Mouse (Mus musculus) kidney, postnatal 14 days (tissue): ENCODE results near the gene Edem2.
"Not testable (repeated sequence)": the region's sequence is repeated elsewhere in the genome, so short reads cannot be mapped to it uniquely, and the experiment has no call there.

Experiments used
- DNase-seq: peaks from one replicate; pipeline ENCODE4 v3.0.0; 2022; ENCODE audit warnings: mixed read lengths

Edem2 gene

GRCm38 (mm10) chr2:155729158-155729645 is at the start of gene Edem2:
TSS of gene Edem2 (minus strand) at chr2:155729475.
- DNase-seq: peak; percentile 94

DNA sequence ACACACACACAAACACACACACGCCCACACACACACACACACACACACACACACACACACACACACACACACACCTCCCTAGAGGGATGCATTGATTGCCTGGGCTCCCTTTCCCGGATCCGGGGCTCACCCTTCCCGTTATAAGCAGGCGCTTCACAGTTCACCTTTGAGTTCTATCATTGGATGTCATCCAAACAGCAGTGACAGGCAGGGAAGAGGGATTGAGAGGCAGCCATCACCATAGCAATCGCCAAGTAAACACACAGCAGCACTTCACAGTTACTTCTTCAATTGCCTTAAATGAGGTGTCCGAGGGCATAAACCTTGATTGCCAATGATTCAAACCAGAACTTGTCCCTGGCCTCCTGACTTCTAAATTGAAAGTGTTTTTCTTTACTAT is 49.8 kb upstream of the Edem2 start:
- no peak for DNase-seq

GRCm38 (mm10) chr2:155778004-155778403 is 48.7 kb upstream of the Edem2 start:
- no peak for DNase-seq

DNA sequence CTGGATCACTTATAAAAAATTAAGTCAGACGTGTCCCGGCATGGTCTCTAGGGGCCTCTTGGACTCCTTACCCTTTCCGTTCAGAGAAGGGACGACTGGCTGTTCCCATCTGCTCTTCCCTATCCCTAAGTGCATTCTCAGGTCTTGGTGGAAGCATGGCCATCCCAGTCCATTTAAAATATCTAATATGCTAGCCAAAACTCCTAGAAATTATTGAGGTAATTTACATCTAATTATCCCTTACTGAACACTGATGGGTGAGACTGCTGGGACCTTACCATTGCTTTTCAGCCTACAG is 48.4 kb upstream of the Edem2 start:
- no peak for DNase-seq

GRCm38 (mm10) chr2:155776824-155777687 is 47.8 kb upstream of the Edem2 start:
- DNase-seq: no peak

DNA sequence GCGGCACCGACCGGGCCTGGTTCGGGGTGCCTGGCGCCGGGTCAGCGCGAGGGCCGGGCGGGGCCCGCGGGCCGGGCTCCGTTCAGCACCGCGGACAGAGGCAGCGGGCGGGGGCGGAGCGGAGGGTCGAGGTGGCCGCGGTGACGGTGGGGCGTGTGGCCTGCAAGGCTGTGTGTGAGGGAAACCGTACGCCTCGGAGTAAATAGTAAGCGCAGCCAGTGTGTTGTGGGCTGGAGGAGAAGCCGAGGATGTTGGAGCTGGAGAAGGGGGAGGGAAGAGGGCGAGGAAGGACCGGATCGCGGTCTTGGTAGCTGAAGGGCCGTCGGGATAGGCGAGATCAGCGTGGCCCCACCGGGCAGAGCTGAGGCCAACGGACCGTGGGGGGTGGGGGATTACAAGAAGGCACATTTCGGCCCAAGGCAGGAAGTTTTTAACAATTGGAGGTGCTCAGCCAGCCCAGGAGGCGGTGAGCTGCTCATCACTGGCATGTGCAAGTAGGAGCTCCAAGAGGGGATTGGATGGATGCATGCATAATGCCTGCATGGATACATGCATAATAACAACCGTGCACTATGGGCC is 46.5 kb upstream of the Edem2 start:
- peak; percentile 76 for DNase-seq

GRCm38 (mm10) chr2:155774927-155775684 is 45.8 kb upstream of the Edem2 start, which contains the start of gene Mmp24:
TSS of gene Mmp24 (plus strand) at chr2:155775342.
- DNase-seq: no peak

GRCm38 (mm10) chr2:155774261-155774926 is 45.1 kb upstream of the Edem2 start:
- no peak for DNase-seq

- DNase-seq: no peak
Measured at GRCm38 (mm10) chr2:155773664-155774063, 44.4 kb upstream of the Edem2 start.

DNA sequence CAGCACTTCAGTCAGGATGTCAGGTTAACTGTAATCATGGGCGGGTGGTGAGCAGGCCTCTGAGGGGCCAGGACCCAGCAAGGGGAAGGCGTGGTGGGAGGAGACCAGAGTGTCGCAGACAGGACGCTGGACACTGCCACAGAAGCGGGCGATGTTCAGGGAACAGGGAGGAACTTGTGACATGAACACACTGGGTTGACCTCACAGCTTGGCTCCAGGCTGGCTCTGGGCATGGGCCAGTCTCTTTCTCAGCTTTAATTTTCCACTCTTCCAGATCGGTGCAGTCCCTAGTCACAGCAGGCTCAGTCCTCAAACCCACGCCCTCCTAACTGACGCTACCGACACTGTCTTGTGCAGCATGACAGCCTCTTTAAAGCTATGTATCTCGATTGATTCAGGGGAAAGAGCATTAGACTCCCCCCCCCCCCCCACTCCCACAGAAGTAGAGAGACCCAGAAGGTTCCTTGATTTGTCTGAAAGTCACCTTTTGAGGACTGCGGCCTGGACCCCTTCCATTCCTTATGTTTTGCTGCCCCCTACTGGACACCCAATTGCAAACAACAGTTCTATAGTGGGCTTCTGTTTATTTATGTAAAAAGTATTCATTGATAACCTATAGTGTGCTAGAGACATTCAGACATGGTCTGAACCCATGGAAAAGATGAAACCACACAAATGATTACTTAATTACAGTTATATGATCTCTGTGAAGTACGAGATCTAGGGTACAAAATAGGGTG is 35.6 kb upstream of the Edem2 start:
- DNase-seq: peak; percentile 69

DNA sequence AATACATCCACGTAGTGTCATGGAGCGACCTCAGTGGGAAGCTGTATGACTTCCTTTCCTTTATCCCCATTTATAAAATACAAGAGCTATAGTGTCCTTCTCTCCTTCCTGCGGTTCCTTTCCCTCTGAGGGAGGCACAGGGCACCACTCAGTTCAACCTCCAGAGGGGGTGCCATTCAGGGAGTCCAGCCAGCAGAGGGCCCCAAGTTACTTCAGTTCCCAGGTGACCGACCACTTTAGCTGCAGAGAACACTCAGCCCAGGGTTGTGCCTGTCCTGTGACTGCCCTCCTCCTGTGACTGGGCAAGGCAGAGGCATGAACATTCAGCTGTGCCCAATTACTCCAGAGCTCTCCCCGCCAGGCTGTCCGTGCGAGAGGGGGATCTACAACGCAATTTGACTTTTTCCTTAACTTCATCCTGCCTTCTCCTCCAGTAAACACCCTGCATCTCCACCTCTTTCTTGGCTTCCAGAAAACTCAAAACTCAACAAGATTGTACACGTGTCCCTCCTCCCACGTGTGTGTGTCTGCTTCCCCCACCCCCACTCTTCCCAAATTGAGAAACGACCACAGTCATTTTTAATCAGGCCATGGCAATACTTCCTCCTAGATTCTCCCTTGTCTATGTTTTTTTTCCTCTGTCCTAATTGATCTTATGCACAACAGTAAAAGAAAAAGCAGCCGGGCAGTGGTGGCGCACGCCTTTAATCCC is 27.7 kb upstream of the Edem2 start:
- DNase-seq: no peak

DNA sequence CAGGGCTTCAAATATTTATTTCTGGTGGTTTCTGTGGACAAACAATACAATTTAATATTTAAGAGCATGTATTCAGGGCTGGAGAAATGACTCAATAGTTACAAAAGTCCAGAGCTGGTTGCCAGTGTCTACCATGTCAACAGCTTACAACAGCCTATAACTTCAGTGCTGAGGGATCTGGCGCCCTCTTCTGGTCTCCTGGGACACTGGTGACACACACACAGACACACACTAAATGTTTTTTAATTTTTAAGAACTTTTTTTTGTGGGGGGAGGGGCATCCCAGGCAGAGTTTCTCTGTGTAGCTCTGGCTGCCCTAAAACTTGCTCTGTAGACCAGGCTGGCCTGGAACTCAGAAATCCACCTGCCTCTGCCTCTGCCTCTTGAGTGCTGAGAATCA is 26.5 kb upstream of the Edem2 start:
- DNase-seq: peak; percentile 57

- DNase-seq: peak; percentile 78
Measured at GRCm38 (mm10) chr2:155751014-155751786, 21.9 kb upstream of the Edem2 start, which contains the start of gene Procr. TSS of gene Procr (plus strand) at chr2:155751117.

DNA sequence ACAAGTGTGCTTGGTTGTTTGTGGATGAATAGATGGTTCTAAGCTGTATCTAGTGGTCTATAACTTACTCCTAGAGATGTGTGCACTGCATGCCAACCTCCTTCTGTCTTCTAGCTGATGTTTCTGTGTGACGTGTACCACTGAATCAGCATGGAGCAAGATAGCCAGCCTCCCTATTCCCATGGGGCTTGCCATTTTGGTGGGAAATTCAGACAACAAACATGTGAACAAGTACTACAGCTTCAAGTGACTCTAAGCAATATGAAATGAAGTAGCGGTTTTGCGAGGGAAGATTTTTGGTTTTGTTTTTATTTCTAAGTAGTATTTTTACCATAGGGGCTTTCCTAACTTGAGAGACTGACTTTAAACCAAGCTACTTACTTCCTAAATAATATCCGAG is 20.1 kb upstream of the Edem2 start:
- no peak for DNase-seq

DNA sequence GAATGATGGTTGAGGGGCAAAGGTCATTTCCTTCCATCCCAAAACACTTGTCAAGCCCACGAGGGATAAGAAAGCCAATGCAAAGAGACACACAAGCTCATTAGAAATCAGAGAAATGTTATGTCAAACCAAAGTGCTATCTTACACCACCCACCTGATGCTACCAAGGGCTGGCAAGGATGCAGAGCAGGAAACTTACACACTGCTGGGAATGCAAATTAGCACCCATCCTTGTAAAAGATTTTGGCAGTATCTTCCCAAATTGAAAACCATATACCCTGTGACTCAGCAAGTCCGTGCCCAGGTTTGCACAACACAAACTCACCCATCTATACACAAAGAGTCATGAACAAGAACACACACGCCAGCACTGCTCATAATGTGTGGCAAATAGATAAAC is 16.2 kb upstream of the Edem2 start:
- no peak for DNase-seq

DNA sequence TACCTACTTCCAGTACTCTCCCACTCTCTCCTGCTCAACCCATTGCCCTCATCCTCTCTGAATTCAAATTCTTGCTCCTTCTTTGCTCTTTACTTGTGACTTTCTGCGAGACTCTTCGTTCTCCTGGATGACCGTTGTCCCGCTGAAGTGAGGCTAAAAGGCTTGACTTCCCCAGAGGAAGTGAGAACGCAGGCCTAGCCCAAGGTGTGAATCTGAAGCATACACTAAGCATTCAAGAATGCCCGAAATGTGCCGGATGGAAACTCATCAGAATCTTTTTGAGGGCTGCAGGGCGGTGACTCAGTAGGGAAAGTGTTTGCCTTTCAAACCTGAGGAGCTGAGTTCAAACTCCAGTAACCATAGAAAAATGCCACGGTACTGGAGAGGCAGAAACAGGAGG is 14.1 kb upstream of the Edem2 start:
- DNase-seq: peak; percentile 34

DNA sequence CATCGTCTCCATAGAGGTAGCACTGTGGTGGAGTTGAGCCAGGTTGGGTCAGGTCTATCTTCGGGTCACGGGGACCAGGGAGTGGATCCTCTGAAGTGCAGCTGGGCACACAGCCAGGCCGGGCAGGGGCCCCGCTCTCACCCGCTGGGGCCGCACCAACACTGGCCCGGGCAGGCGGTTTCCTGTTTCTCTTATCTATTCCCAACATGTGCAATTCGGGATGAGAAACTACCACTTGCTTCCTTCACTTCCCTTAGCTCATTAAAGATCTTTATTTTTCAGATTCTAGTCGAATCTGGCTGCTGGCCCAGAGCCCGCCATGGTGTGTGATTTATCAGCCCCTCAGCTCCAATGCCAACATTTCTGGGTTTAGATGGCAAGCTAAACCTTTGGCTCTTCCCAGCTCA is 13.7 kb upstream of the Edem2 start:
- DNase-seq: peak; percentile 79

GRCm38 (mm10) chr2:155742211-155742610 is 12.9 kb upstream of the Edem2 start:
- peak; percentile 14 for DNase-seq

GRCm38 (mm10) chr2:155737803-155738202 is 8.5 kb upstream of the Edem2 start:
- DNase-seq: no peak

GRCm38 (mm10) chr2:155736936-155737335 is 7.7 kb upstream of the Edem2 start:
- DNase-seq: no peak

- DNase-seq: not testable (repeated sequence)
Measured at GRCm38 (mm10) chr2:155735766-155736165, 6.5 kb upstream of the Edem2 start, which contains the start of gene Gm17581. TSS of gene Gm17581 (minus strand) at chr2:155735866.
